Mouse (Mus musculus) left cerebral cortex, postnatal 25 days (tissue): ENCODE data around the gene Fyco1. TPM values are rescaled to one million over a fixed set of nuclear protein-coding genes. Genes with fewer than 3 reads are reported as not detected.

ENCODE experiments used
- DNase-seq, 2 experiments: peaks; one replicate each; pipeline ENCODE4 v3.0.0; 2022; ENCODE audit warnings: low spot score in 2 of 2, mixed read lengths in 1 of 2
- intact Hi-C: fragments of 180-260 bp; cut with DNase I; formaldehyde crosslinking; loops from one replicate; pipeline ENCODE4 v1.15.1; 2025
- total RNA-seq, 2 experiments: library from RNA; stranded (reverse); gene quantifications; 2 replicates each; pipeline ENCODE4 v1.2.3; 2021

The Fyco1 gene
- total RNA-seq, result 10 to 100 TPM; 22.0 to 26.8 TPM

- intact Hi-C loops, result no loop called here
Measured at GRCm38 (mm10) chr9:123851713-123852448, at the start of gene Fyco1. Gene Fyco1, minus strand, starts transcription at chr9:123851899.

GRCm38 (mm10) chr9:123872049-123872448 is 20.4 kb upstream of the Fyco1 start:
- intact Hi-C loops, result no loop called here
- no peak for DNase-seq

More at GRCm38 (mm10) chr9:123851713-123852448, at the start of gene Fyco1:
- peak; percentile 96 to 99 for DNase-seq

- no peak for DNase-seq
- intact Hi-C loops, result no loop called here
Measured at GRCm38 (mm10) chr9:123869167-123869784, 17.6 kb upstream of the Fyco1 start.

GRCm38 (mm10) chr9:123863641-123864040 is 11.9 kb upstream of the Fyco1 start:
- DNase-seq, result no peak
- intact Hi-C loops, result no loop called here

GRCm38 (mm10) chr9:123862895-123863616 is 11.4 kb upstream of the Fyco1 start:
- no peak for DNase-seq
- intact Hi-C loops, result no loop called here

- DNase-seq, result no peak
- intact Hi-C loops, result no loop called here
Measured at GRCm38 (mm10) chr9:123861929-123862328, 10.2 kb upstream of the Fyco1 start, which contains the start of gene Xcr1. Gene Xcr1, minus strand, starts transcription at chr9:123862029.

- intact Hi-C loops, result no loop called here
- no peak for DNase-seq
Measured at GRCm38 (mm10) chr9:123856836-123857235, 5.1 kb upstream of the Fyco1 start.

GRCm38 (mm10) chr9:123852449-123853390 is 1.0 kb upstream of the Fyco1 start:
- intact Hi-C loops, result no loop called here
- DNase-seq, result no peak

- intact Hi-C loops, result no loop called here
Measured at GRCm38 (mm10) chr9:123851062-123851712, 512 bp downstream of the Fyco1 start.

GRCm38 (mm10) chr9:123850705-123851061 is 1.0 kb downstream of the Fyco1 start:
- intact Hi-C loops, result no loop called here
- DNase-seq, result no peak

More at GRCm38 (mm10) chr9:123851062-123851712, 512 bp downstream of the Fyco1 start:
- DNase-seq, result no peak

- intact Hi-C loops, result no loop called here
- DNase-seq, result no peak
Measured at GRCm38 (mm10) chr9:123849976-123850695, 1.6 kb downstream of the Fyco1 start.

- intact Hi-C loops, result no loop called here
- DNase-seq, result no peak
Measured at GRCm38 (mm10) chr9:123846490-123846889, 5.2 kb downstream of the Fyco1 start.

- DNase-seq, result no peak
- intact Hi-C loops, result no loop called here
Measured at GRCm38 (mm10) chr9:123845120-123845519, 6.6 kb downstream of the Fyco1 start.

- DNase-seq, result no peak
- intact Hi-C loops, result loop anchor here (5.0 kb wide), 1 partner anchor 142 kb away; no protein-coding TSS in a partner anchor
Measured at GRCm38 (mm10) chr9:123844468-123844867, 7.2 kb downstream of the Fyco1 start.

GRCm38 (mm10) chr9:123840243-123840642 is 11.5 kb downstream of the Fyco1 start:
- DNase-seq, result no peak
- intact Hi-C loops, result loop anchor here (5.0 kb wide), 1 partner anchor 138 kb away; no protein-coding TSS in a partner anchor

- intact Hi-C loops, result no loop called here
- no peak for DNase-seq
Measured at GRCm38 (mm10) chr9:123835851-123836250, 15.8 kb downstream of the Fyco1 start.

- DNase-seq, result no peak
- intact Hi-C loops, result no loop called here
Measured at GRCm38 (mm10) chr9:123828916-123829315, 22.8 kb downstream of the Fyco1 start.

GRCm38 (mm10) chr9:123826631-123827030 is 25.1 kb downstream of the Fyco1 start:
- no peak for DNase-seq
- intact Hi-C loops, result no loop called here
